Mouse (Mus musculus): Measurements from ENCODE around the gene Fgf8. TPM values are rescaled to one million over a fixed set of nuclear protein-coding genes. Genes with fewer than 3 reads are reported as not detected.
A peak's percentile ranks its signal among the peaks of the same experiment; 100 is the strongest.

Fgf8 gene
- total RNA-seq, 2 experiments from 2014 or later = not detected

GRCm38 (mm10) chr19:45748691-45749242 lies 6.1 kb upstream of the Fgf8 start:
- peak; percentile 31 for DNase-seq

GRCm38 (mm10) chr19:45748206-45748605 lies 5.5 kb upstream of the Fgf8 start:
- no peak for DNase-seq

- peak; percentile 91 for DNase-seq
These were observed 4.5 kb upstream of the Fgf8 start for GRCm38 (mm10) chr19:45747028-45747867.

GRCm38 (mm10) chr19:45746153-45747020 lies 3.7 kb upstream of the Fgf8 start:
- DNase-seq = peak; percentile 82

- no peak for DNase-seq
These were observed 2.8 kb upstream of the Fgf8 start for GRCm38 (mm10) chr19:45745344-45746152.

GRCm38 (mm10) chr19:45743619-45744018 lies 904 bp upstream of the Fgf8 start:
- no peak for DNase-seq

- DNase-seq = no peak
These were observed 365 bp upstream of the Fgf8 start for GRCm38 (mm10) chr19:45742984-45743575.

GRCm38 (mm10) chr19:45741431-45742217 lies 1.1 kb downstream of the Fgf8 start:
- no peak for DNase-seq

- no peak for DNase-seq
These were observed 1.9 kb downstream of the Fgf8 start for GRCm38 (mm10) chr19:45740817-45741216.

- no peak for DNase-seq
These were observed 2.5 kb downstream of the Fgf8 start for GRCm38 (mm10) chr19:45740233-45740632.

- no peak for DNase-seq
These were observed 4.2 kb downstream of the Fgf8 start for GRCm38 (mm10) chr19:45738521-45738920.

GRCm38 (mm10) chr19:45737846-45738484 lies 4.8 kb downstream of the Fgf8 start:
- DNase-seq = no peak

- DNase-seq = no peak
These were observed 5.4 kb downstream of the Fgf8 start for GRCm38 (mm10) chr19:45737208-45737845.

- DNase-seq = peak; percentile 69
These were observed 5.9 kb downstream of the Fgf8 start for GRCm38 (mm10) chr19:45736855-45737207.

GRCm38 (mm10) chr19:45736241-45736640 lies 6.5 kb downstream of the Fgf8 start:
- DNase-seq = no peak

GRCm38 (mm10) chr19:45734762-45735161 lies 8.0 kb downstream of the Fgf8 start:
- no peak for DNase-seq

- no peak for DNase-seq
These were observed 8.5 kb downstream of the Fgf8 start for GRCm38 (mm10) chr19:45734191-45734590.

GRCm38 (mm10) chr19:45733564-45733963 lies 9.2 kb downstream of the Fgf8 start:
- DNase-seq = no peak

GRCm38 (mm10) chr19:45731658-45732057 lies 11.1 kb downstream of the Fgf8 start:
- no peak for DNase-seq

GRCm38 (mm10) chr19:45730042-45730441 lies 12.7 kb downstream of the Fgf8 start:
- no peak for DNase-seq
